Mouse (Mus musculus) kidney, adult 2 months (tissue): ENCODE measurements around the gene Kat2b. TPM values are rescaled to one million over a fixed set of nuclear protein-coding genes. Genes with fewer than 3 reads are reported as not detected.
A peak's percentile ranks its signal among the peaks of the same experiment; 100 is the strongest.
"Not testable (repeated sequence)": the region's sequence is repeated elsewhere in the genome, so short reads cannot be mapped to it uniquely, and the experiment has no call there.

Experiments
- DNase-seq: peaks from one replicate; pipeline ENCODE4 v3.0.0; 2021
- H3K27ac ChIP-seq: fragments of 200-500 bp; 2 replicates; pipeline ENCODE4 v1.5.1; 2012; ENCODE audit warnings: low read depth, low read length, control low read depth, inconsistent platforms; ENCODE audit not compliant: insufficient read depth
- H3K27me3 ChIP-seq: fragments of 200-500 bp; replicated peaks from 2 replicates; pipeline ENCODE4 v1.6.1; 2012; ENCODE audit warnings: mild to moderate bottlenecking, moderate library complexity, low read length, inconsistent platforms; ENCODE audit not compliant: control insufficient read depth, insufficient read depth
- H3K36me3 ChIP-seq: fragments of 200-500 bp; 2 replicates; pipeline ENCODE4 v1.6.1; 2012; ENCODE audit warnings: mild to moderate bottlenecking, moderate library complexity, low read length, inconsistent platforms; ENCODE audit not compliant: control insufficient read depth, insufficient read depth
- H3K4me1 ChIP-seq: fragments of 200-500 bp; 2 replicates; pipeline ENCODE4 v1.6.1; 2011; ENCODE audit warnings: low read length; ENCODE audit not compliant: control insufficient read depth, insufficient read depth
- H3K4me3 ChIP-seq: fragments of 200-500 bp; 2 replicates; pipeline ENCODE4 v1.5.1; 2011; ENCODE audit warnings: mild to moderate bottlenecking, low read depth, low read length, control low read depth; ENCODE audit not compliant: insufficient read depth
- CTCF ChIP-seq: fragments of 200-500 bp; conservative IDR thresholded peaks from 2 replicates; pipeline ENCODE4 v1.5.1; 2011; ENCODE audit warnings: low read depth, mild to moderate bottlenecking, control low read depth, low read length, moderate library complexity, mixed read lengths; ENCODE audit not compliant: insufficient read depth, insufficient read length
- POLR2A ChIP-seq: fragments of 200-500 bp; IDR thresholded peaks from one replicate; pipeline ENCODE4 v1.6.1; 2011; ENCODE audit warnings: low read depth, low read length, control low read depth
- WGBS: fragments of 180-500 bp; shearing (Covaris S2); methylation state at CpG from one replicate; pipeline ENCODE4 v1.1.7; 2018; 5-methylcytosine and 5-hydroxymethylcytosine counted together
- polyA plus RNA-seq: library from polyadenylated mRNA; depleted of rRNA; stranded (reverse); fragments of >200 nt; gene quantifications from 2 replicates; pipeline ENCODE4 v1.2.3, GENCODE M21; 2012

The Kat2b gene
- polyA plus RNA-seq, 1 experiment = 15.5 TPM

DNA sequence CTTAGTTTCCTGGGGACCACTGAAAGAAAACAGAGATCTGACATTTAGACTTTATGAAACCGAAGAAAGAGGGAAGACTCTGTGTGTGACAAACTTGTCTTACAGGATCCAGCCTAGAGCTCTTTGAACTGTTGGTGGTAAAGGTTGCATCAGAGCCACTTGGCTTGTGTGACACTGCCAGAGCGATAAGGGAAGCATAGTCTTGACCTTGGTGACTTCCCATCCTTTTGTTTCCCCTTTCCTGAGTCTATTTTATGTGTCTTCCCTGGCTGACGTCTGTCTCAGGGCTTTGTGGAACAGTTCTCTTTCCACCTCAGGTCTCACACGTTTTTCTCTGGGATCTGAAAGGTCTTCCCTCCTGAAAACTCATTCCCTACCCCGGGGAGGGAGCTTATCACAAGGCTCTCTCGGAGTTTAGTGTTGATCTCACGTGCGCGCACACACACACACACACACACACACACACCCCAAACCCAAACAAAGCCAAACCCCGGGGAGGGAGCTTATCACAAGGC lies 3.8 kb downstream of the Kat2b start:
- Histone ChIP-seq H3K27me3 (no peaks in the 10 kb centered on the region), H3K4me3 (no peak overlapping the region), H3K4me1 (peaks cover 23% of the 10 kb centered on the region), H3K36me3 (no peaks in the 10 kb centered on the region), H3K27ac (peak overlapping the region; percentile 18)
- DNase-seq = peak; percentile 46
- 53% methylated on average over 10 of the region's 10 CpGs for WGBS
- TF ChIP-seq POLR2A (no peak), CTCF (no peak)

DNA sequence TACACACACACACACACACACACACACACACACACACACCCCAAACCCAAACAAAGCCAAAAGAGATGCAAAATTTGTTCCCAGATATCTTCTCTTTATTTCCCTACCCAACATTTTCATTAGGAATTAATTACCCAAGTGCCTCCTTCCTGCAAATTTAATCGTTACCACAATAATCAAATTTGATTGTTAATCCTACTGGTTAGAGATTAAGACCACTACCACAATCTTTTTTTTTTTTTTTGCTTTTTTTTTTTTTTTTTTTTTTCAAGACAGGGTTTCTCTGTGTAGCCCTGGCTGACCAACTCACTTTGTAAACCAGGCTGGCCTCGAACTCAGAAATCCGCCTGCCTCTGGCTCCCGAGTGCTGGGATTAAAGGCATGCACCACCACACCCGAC lies 4.3 kb downstream of the Kat2b start:
- H3K27me3 ChIP-seq, H3K4me3 ChIP-seq, H3K36me3 ChIP-seq, DNase-seq: not testable (repeated sequence)
- WGBS = 93% methylated on average over 5 of the region's 5 CpGs
- Histone ChIP-seq H3K27ac (peak overlapping the region; percentile 18; the same call in 1 of the 2 replicates), H3K4me1 (peaks cover 20% of the 10 kb centered on the region)

DNA sequence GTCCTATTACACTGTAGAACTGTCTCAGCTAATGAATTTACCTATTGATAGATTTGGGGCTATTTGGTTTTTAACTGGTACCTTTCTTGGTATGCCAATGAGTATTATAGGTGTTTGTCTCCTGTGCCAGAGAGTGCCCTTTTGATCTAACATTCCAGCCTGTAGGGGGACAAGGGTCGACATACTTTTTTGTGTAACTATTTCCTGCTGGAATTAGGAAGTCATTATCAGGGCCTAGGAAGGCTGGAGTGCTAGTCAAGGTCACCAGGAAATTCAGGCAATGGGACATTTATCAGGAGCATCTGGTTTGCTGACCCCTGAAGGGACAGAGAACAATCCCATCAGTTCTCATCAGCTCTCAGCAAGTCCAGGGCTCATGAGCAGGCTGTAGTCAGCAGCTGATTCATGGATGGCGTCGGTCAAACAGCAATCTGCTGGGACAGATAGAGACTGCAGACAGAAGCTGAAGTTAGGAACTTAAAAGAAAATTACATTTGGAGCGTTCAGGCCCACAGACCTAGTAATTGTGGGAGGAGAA lies 6.4 kb downstream of the Kat2b start:
- Histone ChIP-seq H3K36me3 (no peaks in the 10 kb centered on the region), H3K27me3 (no peaks in the 10 kb centered on the region), H3K4me3 (no peak overlapping the region), H3K4me1 (peaks cover 18% of the 10 kb centered on the region), H3K27ac (no peak overlapping the region)
- DNase-seq = peak; percentile 56
- TF ChIP-seq POLR2A (no peak), CTCF (no peak)
- WGBS = 46% methylated on average over 4 of the region's 4 CpGs

DNA sequence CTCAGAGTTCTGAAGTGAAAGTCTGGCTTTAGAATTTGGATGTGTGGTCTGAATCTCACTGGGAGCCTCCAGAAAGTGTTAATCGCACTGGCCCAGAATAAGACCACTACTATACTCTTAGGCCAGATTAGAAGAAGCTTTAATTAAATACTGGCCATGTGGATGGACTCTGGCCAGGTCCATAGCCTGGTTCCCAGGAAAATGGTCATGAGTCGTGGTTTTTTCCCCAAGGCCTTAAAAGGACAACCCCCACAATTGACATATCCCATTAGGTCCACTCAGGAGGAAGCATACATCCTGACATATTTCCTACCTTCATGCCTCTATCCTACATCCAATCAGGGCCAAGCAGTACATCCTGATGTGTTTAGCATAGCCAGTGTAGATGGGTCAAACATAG lies 10.5 kb downstream of the Kat2b start:
- Histone ChIP-seq H3K4me1 (peaks cover 13% of the 10 kb centered on the region), H3K27ac (no peak overlapping the region), H3K27me3 (no peaks in the 10 kb centered on the region), H3K36me3 (no peaks in the 10 kb centered on the region), H3K4me3 (no peak overlapping the region)
- no peak for TF ChIP-seq POLR2A
- no peak for TF ChIP-seq CTCF
- no peak for DNase-seq
- 55% methylated on average over 2 of the region's 2 CpGs for WGBS

DNA sequence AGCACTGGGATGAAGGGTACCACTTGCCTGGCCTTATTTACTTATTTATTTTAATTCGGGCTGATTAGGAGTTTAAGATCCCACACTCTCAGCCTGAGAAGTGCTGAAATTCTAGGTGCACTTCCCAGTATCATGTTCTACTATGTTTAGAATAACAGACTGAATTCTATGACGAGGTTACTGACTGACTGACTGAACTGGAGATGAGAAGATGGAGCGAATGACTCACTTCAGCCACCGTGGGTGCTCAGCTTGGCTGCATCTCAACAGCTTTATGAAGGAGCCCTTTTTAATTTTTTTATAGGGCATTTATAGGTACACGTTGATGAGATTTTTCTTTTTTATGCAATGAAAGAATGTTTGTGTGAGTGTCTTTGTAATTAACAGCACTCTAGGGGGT lies 11.1 kb downstream of the Kat2b start:
- TF ChIP-seq CTCF (no peak), POLR2A (no peak)
- H3K36me3 ChIP-seq = no peaks in the 10 kb centered on the region
- peaks cover 12% of the 10 kb centered on the region for H3K4me1 ChIP-seq
- H3K27me3 ChIP-seq = no peaks in the 10 kb centered on the region
- 66% methylated on average over 5 of the region's 5 CpGs for WGBS
- H3K27ac ChIP-seq = no peak overlapping the region
- no peak for DNase-seq
- no peak overlapping the region for H3K4me3 ChIP-seq

DNA sequence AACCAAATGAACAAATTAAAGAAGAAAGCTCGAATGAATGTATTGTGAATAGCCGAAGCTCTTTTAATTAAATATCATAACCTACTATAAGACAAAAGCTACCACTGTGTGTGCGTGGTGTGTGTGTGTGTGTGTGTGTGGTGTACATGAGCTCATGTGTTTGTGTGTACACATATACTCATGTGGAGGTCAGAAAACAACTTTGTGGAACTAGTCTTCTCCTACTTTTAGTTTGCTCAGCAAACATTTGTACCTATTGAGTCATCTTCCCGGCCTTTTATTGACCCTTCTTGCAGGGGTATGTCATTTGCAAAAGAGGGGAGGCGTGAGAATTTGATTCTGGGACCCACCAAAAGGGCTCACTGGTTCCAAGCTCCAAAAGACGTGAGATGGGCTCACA lies 11.6 kb downstream of the Kat2b start:
- H3K36me3 ChIP-seq = no peaks in the 10 kb centered on the region
- no peak overlapping the region for H3K4me3 ChIP-seq
- 81% methylated on average over 6 of the region's 6 CpGs for WGBS
- no peak overlapping the region for H3K27ac ChIP-seq
- no peak for DNase-seq
- no peak for TF ChIP-seq CTCF
- no peak for TF ChIP-seq POLR2A
- peaks cover 9% of the 10 kb centered on the region for H3K4me1 ChIP-seq
- H3K27me3 ChIP-seq = no peaks in the 10 kb centered on the region

DNA sequence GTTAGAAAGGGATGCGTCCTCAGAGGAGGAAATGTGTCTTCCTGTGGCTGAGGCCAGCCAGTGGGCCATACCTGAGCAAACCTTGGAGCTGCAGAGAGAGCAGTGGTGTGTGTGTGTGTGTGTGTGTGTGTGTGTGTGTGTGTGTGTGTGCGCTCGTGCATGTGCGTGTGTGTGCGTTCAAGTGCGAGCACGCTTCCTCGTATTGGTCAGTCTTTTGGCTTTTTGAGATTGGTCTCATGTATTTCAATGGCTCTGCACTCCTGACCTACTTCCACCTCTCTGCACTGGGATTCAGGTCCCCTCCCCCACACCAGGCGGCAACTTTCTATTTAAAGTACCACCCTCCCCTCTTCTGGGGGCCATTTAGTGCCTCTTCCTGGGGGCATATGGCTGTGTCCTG lies 12.1 kb downstream of the Kat2b start:
- no peak overlapping the region for H3K4me3 ChIP-seq
- WGBS = 47% methylated on average over 9 of the region's 9 CpGs
- TF ChIP-seq POLR2A (no peak), CTCF (no peak)
- DNase-seq = no peak
- H3K36me3 ChIP-seq = no peaks in the 10 kb centered on the region
- peaks cover 7% of the 10 kb centered on the region; the same call in 1 of the 2 replicates for H3K4me1 ChIP-seq
- H3K27me3 ChIP-seq = no peaks in the 10 kb centered on the region
- no peak overlapping the region for H3K27ac ChIP-seq

DNA sequence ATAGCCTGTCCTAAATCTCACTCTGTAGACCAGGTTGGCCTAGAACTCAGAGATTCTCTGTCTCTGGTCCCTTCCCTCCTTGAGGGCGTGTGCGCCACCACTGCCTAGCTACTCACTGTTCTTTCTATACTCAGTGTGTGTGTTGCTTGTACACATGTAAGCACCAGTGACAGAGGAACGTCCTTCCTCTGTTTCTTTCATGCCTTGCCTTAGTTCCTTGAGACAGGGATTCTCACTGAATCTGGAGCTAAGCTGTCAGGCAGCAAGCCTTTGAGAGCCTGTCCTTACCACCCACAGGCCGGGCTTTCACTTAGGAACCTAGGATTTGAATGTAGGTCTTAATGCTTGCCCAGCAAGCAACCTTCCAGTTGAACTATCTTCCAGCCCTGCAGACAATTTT lies 13.0 kb downstream of the Kat2b start:
- TF ChIP-seq POLR2A (no peak), CTCF (no peak)
- H3K4me3 ChIP-seq = no peak overlapping the region
- 78% methylated on average over 4 of the region's 4 CpGs for WGBS
- H3K36me3 ChIP-seq = no peaks in the 10 kb centered on the region
- no peak overlapping the region for H3K27ac ChIP-seq
- DNase-seq = no peak
- H3K4me1 ChIP-seq = peaks cover 9% of the 10 kb centered on the region; the same call in 1 of the 2 replicates
- no peaks in the 10 kb centered on the region for H3K27me3 ChIP-seq
